Mouse (Mus musculus): ENCODE measurements at regions not wholly inside any gene's neighbourhood (a gene's known extent, or its start where the extent isn't known, plus 50 kb on each side); places are given as distances from the start of the nearest gene placed in this dataset.

DNA sequence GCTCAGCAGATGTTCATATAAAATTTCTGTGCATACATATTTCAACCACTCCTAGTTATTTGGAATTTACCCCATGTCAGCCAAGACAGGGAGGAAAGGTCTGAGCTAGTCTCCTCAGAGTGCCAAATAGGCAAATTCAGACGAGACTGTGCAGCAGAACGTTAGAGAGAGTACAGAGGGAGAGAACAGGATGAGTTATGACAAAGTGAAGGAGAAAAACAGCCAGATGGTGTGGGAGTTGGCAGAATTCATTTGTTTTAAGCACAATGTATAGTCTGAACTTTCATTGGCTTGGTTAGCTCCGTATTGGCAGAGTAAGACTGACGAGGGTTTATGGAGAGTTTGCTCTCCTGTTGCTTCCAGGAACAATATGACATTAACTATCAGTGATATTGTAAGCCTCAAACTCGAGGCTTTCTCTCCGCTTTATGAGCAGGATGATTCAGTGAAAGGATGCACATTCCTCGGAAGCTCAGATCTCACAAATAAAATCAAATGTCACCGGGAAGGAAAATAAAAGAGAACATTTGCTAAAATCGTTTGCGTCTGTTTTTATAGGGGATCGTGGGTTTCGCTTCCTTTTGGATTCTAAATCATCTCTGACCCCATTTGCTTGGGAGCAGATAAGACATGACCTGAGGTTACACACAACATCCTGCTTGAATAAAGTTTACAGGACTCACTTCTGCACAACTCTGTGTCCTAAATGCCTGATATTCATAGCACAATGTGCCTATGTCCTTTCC, 435.8 kb upstream of the Dph6 start:
- TF ChIP-seq CTCF (IDR thresholded peaks at IDR 0.05; ENCODE audit: low read depth) (no peak), EP300 (IDR thresholded peaks at IDR 0.05; ENCODE audit: low read depth) (no peak)

Measured in heart, postnatal 0 days (tissue).